Mouse (Mus musculus): ENCODE measurements around the gene Gm11562. TPM values are rescaled to one million over a fixed set of nuclear protein-coding genes. Genes with fewer than 3 reads are reported as not detected.
"Not testable (repeated sequence)": the region's sequence is repeated elsewhere in the genome, so short reads cannot be mapped to it uniquely, and the experiment has no call there.

Gm11562 gene
- polyA plus RNA-seq, 1 experiment from 2014 or later: not detected

DNA sequence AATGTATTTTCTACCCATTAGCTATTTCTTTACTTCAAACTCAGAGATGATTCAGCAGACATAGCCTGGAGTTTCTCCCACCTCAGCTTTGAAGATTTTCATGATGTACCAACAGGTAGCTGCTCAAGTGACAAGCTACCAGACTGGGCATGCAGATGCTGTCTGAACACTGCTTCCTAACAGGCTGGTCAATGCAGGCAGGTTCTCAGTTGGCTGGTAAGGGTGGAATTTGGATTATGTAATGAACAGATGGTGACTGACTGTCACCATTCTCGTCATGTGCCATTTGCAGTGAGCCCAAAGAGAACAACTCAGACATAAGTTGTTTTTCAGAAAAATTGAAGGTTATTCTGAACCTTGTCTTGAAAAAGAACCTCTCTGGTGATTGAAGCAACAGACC, 11.1 kb downstream of the Gm11562 start:
- Histone ChIP-seq H3K4me1 (replicated peaks; ENCODE audit: control insufficient read depth, insufficient read depth, low read length) (no peaks in the 10 kb centered on the region), H3K4me3 (ENCODE audit: low read depth, low read length) (no peak overlapping the region), H3K4me2 (replicated peaks; ENCODE audit: low read depth, low read length) (no peak overlapping the region), H3K9me3 (ENCODE audit: control insufficient read depth, low read length) (no peaks in the 10 kb centered on the region), H3K9ac (ENCODE audit: low read depth, low read length) (no peak overlapping the region), H3K27me3 (ENCODE audit: control insufficient read depth, insufficient read depth, low read length) (no peaks in the 10 kb centered on the region), H3K27ac (ENCODE audit: low read depth, low read length) (no peak overlapping the region), H3K36me3 (ENCODE audit: control insufficient read depth, insufficient read depth, low read length) (no peaks in the 10 kb centered on the region)
- ATAC-seq (ENCODE audit: low FRiP score): no peak
- 86% methylated on average over 1 of the region's 1 CpGs for WGBS
- no peak for DNase-seq (ENCODE audit: low spot score)

DNA sequence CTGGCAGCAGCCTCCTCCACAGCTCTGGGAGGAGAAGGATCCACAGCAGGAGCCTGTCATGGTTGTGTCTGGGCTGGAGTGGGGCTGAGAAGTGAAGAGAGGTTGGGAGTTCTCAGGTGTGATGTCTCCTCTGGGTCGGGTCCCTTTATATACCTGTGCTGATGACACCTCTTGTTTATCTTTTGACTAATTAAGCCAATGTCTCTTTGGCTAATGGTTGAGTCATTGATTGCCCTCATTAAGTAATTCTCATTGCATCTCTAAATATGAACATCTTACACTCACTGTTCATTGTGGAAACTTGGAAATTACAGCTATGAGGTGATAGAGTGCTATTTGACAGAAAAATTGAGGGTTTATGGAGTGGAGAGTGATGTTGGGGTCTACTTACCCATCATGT, 17.0 kb downstream of the Gm11562 start, which contains the start of gene Gm11938:
TSS of gene Gm11938 (minus strand) at position 101 of the 400 bp plus-strand sequence.
- not testable (repeated sequence) for DNase-seq (ENCODE audit: low spot score); H3K4me2 ChIP-seq (replicated peaks; ENCODE audit: low read depth, low read length); H3K27me3 ChIP-seq (ENCODE audit: control insufficient read depth, insufficient read depth, low read length); H3K9me3 ChIP-seq (ENCODE audit: control insufficient read depth, low read length); H3K4me3 ChIP-seq (ENCODE audit: low read depth, low read length); H3K36me3 ChIP-seq (ENCODE audit: control insufficient read depth, insufficient read depth, low read length); H3K27ac ChIP-seq (ENCODE audit: low read depth, low read length); ATAC-seq (ENCODE audit: low FRiP score); H3K4me1 ChIP-seq (replicated peaks; ENCODE audit: control insufficient read depth, insufficient read depth, low read length); H3K9ac ChIP-seq (ENCODE audit: low read depth, low read length)
- 62% methylated on average over 1 of the region's 1 CpGs for WGBS

DNA sequence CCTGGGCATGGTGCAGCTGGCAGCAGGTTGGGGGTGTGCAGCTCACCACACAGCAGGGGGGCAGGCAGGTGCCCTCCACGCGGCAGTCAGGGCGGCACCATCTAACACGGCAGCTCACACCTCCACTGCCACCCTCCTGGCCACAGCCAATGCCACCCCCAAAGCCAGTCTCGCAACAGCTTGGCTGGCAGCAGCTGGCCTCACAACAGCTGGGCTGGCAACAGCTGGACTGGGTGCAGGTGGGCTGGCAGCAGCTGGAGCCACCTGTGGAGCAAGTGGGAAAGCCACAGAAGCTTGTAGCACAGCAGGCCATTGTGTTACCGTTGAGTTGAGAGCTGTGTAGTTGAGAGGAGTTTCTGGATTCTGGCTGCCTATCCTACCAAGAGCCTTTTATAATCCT, 22.5 kb downstream of the Gm11562 start, which contains the start of gene Krtap9-3:
TSS of gene Krtap9-3 (minus strand) at position 364 of the 400 bp plus-strand sequence.
- not testable (repeated sequence) for ATAC-seq (ENCODE audit: low FRiP score); H3K9me3 ChIP-seq (ENCODE audit: control insufficient read depth, low read length); DNase-seq (ENCODE audit: low spot score); H3K9ac ChIP-seq (ENCODE audit: low read depth, low read length); H3K4me2 ChIP-seq (replicated peaks; ENCODE audit: low read depth, low read length); H3K4me1 ChIP-seq (replicated peaks; ENCODE audit: control insufficient read depth, insufficient read depth, low read length); H3K4me3 ChIP-seq (ENCODE audit: low read depth, low read length); H3K36me3 ChIP-seq (ENCODE audit: control insufficient read depth, insufficient read depth, low read length); H3K27ac ChIP-seq (ENCODE audit: low read depth, low read length); H3K27me3 ChIP-seq (ENCODE audit: control insufficient read depth, insufficient read depth, low read length)
- WGBS: 88% methylated on average over 4 of the region's 6 CpGs

DNA sequence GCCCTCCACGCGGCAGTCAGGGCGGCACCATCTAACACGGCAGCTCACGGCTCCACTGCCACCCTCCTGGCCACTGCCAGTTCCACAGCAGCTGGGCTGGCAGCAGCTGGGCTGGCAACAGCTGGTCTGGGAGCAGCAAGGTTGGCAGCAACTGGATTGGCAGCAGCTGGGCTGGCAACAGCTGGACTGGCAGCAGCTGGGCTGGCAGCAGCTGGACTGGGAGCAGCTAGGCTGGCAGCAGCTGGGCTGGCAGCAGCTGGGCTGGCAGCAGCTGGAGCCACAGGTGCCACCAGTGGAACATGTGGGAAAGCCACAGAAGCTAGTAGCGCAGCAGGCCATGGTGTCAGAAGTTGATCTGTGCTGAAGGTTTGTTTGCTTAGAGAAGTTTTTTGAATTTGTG, 29.3 kb downstream of the Gm11562 start, which contains the start of gene Krtap1-3:
TSS of gene Krtap1-3 (minus strand) at position 359 of the 400 bp plus-strand sequence.
- no peaks in the 10 kb centered on the region for H3K9me3 ChIP-seq (ENCODE audit: control insufficient read depth, low read length)
- DNase-seq (ENCODE audit: low spot score) (no peak), ATAC-seq (ENCODE audit: low FRiP score) (no peak)
- no peak within 1 kb of the TSS for H3K27ac ChIP-seq (ENCODE audit: low read depth, low read length)
- H3K27me3 ChIP-seq (ENCODE audit: control insufficient read depth, insufficient read depth, low read length): no peaks in the 10 kb centered on the region
- no peak within 1 kb of the TSS for H3K4me3 ChIP-seq (ENCODE audit: low read depth, low read length)
- WGBS: 86% methylated on average over 4 of the region's 6 CpGs
- H3K36me3 ChIP-seq (ENCODE audit: control insufficient read depth, insufficient read depth, low read length): no peaks in the 10 kb centered on the region
- H3K4me1 ChIP-seq (replicated peaks; ENCODE audit: control insufficient read depth, insufficient read depth, low read length): no peaks in the 10 kb centered on the region
- no peak within 1 kb of the TSS for H3K4me2 ChIP-seq (replicated peaks; ENCODE audit: low read depth, low read length)
- H3K9ac ChIP-seq (ENCODE audit: low read depth, low read length): no peak within 1 kb of the TSS

GRCm38 (mm10) chr11:99585096-99585495, 35.1 kb downstream of the Gm11562 start:
- 92% methylated on average over 7 of the region's 7 CpGs for WGBS
- DNase-seq (ENCODE audit: low spot score) (no peak), ATAC-seq (ENCODE audit: low FRiP score) (no peak)
- no peak overlapping the region for H3K4me3 ChIP-seq (ENCODE audit: low read depth, low read length)
- no peaks in the 10 kb centered on the region for H3K9me3 ChIP-seq (ENCODE audit: control insufficient read depth, low read length)
- no peaks in the 10 kb centered on the region for H3K27me3 ChIP-seq (ENCODE audit: control insufficient read depth, insufficient read depth, low read length)
- H3K9ac ChIP-seq (ENCODE audit: low read depth, low read length): no peak overlapping the region
- H3K4me1 ChIP-seq (replicated peaks; ENCODE audit: control insufficient read depth, insufficient read depth, low read length): no peaks in the 10 kb centered on the region
- H3K36me3 ChIP-seq (ENCODE audit: control insufficient read depth, insufficient read depth, low read length): no peaks in the 10 kb centered on the region
- H3K27ac ChIP-seq (ENCODE audit: low read depth, low read length): no peak overlapping the region
- H3K4me2 ChIP-seq (replicated peaks; ENCODE audit: low read depth, low read length): no peak overlapping the region

GRCm38 (mm10) chr11:99583245-99583704, 37.0 kb downstream of the Gm11562 start, which contains the start of gene Krtap1-4:
TSS of gene Krtap1-4 (minus strand) at chr11:99583654.
- Histone ChIP-seq H3K9ac (ENCODE audit: low read depth, low read length) (no peak within 1 kb of the TSS), H3K36me3 (ENCODE audit: control insufficient read depth, insufficient read depth, low read length) (no peaks in the 10 kb centered on the region), H3K27ac (ENCODE audit: low read depth, low read length) (no peak within 1 kb of the TSS), H3K4me3 (ENCODE audit: low read depth, low read length) (no peak within 1 kb of the TSS), H3K4me1 (replicated peaks; ENCODE audit: control insufficient read depth, insufficient read depth, low read length) (no peaks in the 10 kb centered on the region), H3K27me3 (ENCODE audit: control insufficient read depth, insufficient read depth, low read length) (no peaks in the 10 kb centered on the region), H3K9me3 (ENCODE audit: control insufficient read depth, low read length) (no peaks in the 10 kb centered on the region), H3K4me2 (replicated peaks; ENCODE audit: low read depth, low read length) (no peak within 1 kb of the TSS)
- DNase-seq (ENCODE audit: low spot score) (no peak), ATAC-seq (ENCODE audit: low FRiP score) (no peak)
- WGBS: 73% methylated on average over 4 of the region's 5 CpGs

- Histone ChIP-seq H3K36me3 (ENCODE audit: control insufficient read depth, insufficient read depth, low read length) (no peaks in the 10 kb centered on the region), H3K4me1 (replicated peaks; ENCODE audit: control insufficient read depth, insufficient read depth, low read length) (no peaks in the 10 kb centered on the region), H3K27me3 (ENCODE audit: control insufficient read depth, insufficient read depth, low read length) (no peaks in the 10 kb centered on the region), H3K9ac (ENCODE audit: low read depth, low read length) (no peak overlapping the region), H3K27ac (ENCODE audit: low read depth, low read length) (no peak overlapping the region), H3K4me2 (replicated peaks; ENCODE audit: low read depth, low read length) (no peak overlapping the region), H3K4me3 (ENCODE audit: low read depth, low read length) (no peak overlapping the region), H3K9me3 (ENCODE audit: control insufficient read depth, low read length) (no peaks in the 10 kb centered on the region)
- DNase-seq (ENCODE audit: low spot score) (no peak), ATAC-seq (ENCODE audit: low FRiP score) (no peak)
- WGBS: 88% methylated on average over 6 of the region's 6 CpGs
These were observed 38.7 kb downstream of the Gm11562 start for GRCm38 (mm10) chr11:99581564-99581963.

- Histone ChIP-seq H3K4me2 (replicated peaks; ENCODE audit: low read depth, low read length) (no peak overlapping the region), H3K27me3 (ENCODE audit: control insufficient read depth, insufficient read depth, low read length) (no peaks in the 10 kb centered on the region), H3K4me1 (replicated peaks; ENCODE audit: control insufficient read depth, insufficient read depth, low read length) (no peaks in the 10 kb centered on the region), H3K36me3 (ENCODE audit: control insufficient read depth, insufficient read depth, low read length) (no peaks in the 10 kb centered on the region), H3K9me3 (ENCODE audit: control insufficient read depth, low read length) (no peaks in the 10 kb centered on the region), H3K27ac (ENCODE audit: low read depth, low read length) (no peak overlapping the region), H3K4me3 (ENCODE audit: low read depth, low read length) (no peak overlapping the region), H3K9ac (ENCODE audit: low read depth, low read length) (no peak overlapping the region)
- no peak for DNase-seq (ENCODE audit: low spot score)
- ATAC-seq (ENCODE audit: low FRiP score): no peak
- 89% methylated on average over 5 of the region's 5 CpGs for WGBS
These were observed 39.2 kb downstream of the Gm11562 start for GRCm38 (mm10) chr11:99581051-99581450.

DNA sequence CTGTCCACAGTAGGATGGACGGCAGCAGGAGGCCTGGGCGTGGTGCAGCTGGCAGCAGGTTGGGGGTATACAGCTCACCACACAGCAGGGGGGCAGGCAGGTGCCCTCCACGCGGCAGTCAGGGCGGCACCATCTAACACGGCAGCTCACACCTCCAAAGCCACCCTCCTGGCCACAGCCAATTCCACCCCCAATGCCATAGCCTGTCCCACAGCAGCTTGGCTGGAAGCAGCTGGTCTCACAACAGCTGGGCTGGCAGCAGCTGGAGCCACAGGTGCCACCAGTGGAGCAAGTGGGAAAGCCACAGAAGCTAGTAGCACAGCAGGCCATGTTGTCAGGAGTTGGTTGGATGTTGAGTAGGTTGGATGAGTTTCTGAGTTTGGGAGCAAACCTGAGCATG, 39.6 kb downstream of the Gm11562 start, which contains the start of gene Krtap1-5:
TSS of gene Krtap1-5 (minus strand) at position 381 of the 400 bp plus-strand sequence.
- no peaks in the 10 kb centered on the region for H3K4me1 ChIP-seq (replicated peaks; ENCODE audit: control insufficient read depth, insufficient read depth, low read length)
- no peaks in the 10 kb centered on the region for H3K27me3 ChIP-seq (ENCODE audit: control insufficient read depth, insufficient read depth, low read length)
- no peak for ATAC-seq (ENCODE audit: low FRiP score)
- 97% methylated on average over 6 of the region's 6 CpGs for WGBS
- no peak within 1 kb of the TSS for H3K27ac ChIP-seq (ENCODE audit: low read depth, low read length)
- H3K9me3 ChIP-seq (ENCODE audit: control insufficient read depth, low read length): no peaks in the 10 kb centered on the region
- no peak within 1 kb of the TSS for H3K4me2 ChIP-seq (replicated peaks; ENCODE audit: low read depth, low read length)
- no peak for DNase-seq (ENCODE audit: low spot score)
- no peak within 1 kb of the TSS for H3K4me3 ChIP-seq (ENCODE audit: low read depth, low read length)
- no peaks in the 10 kb centered on the region for H3K36me3 ChIP-seq (ENCODE audit: control insufficient read depth, insufficient read depth, low read length)
- no peak within 1 kb of the TSS for H3K9ac ChIP-seq (ENCODE audit: low read depth, low read length)

Data from hindbrain, embryonic 11.5 days (tissue).